Mouse (Mus musculus): ENCODE data around the gene Ippk. TPM values are rescaled to one million over a fixed set of nuclear protein-coding genes. Genes with fewer than 3 reads are reported as not detected.

The Ippk gene
- polyA plus RNA-seq, 1 experiment from 2014 or later = 13.1 TPM

- H3K4me2 ChIP-seq = no peak overlapping the region
- H3K4me3 ChIP-seq (replicated peaks) = no peak overlapping the region
- no peak overlapping the region for H3K27ac ChIP-seq (replicated peaks)
- H3K9me3 ChIP-seq (replicated peaks) = no peaks in the 10 kb centered on the region
- H3K27me3 ChIP-seq (replicated peaks) = no peaks in the 10 kb centered on the region
- WGBS = 95% methylated on average over 2 of the region's 2 CpGs
- no peaks in the 10 kb centered on the region for H3K4me1 ChIP-seq
- H3K9ac ChIP-seq (replicated peaks) = no peak overlapping the region
- no peak for ATAC-seq (ENCODE audit: low FRiP score)
- peaks cover 57% of the 10 kb centered on the region for H3K36me3 ChIP-seq
Observed at GRCm38 (mm10) chr13:49433268-49434029, 12.4 kb downstream of the Ippk start.

GRCm38 (mm10) chr13:49435745-49436144 is 14.7 kb downstream of the Ippk start:
- ATAC-seq (ENCODE audit: low FRiP score) = no peak
- Histone ChIP-seq H3K4me2 (no peak overlapping the region), H3K4me3 (replicated peaks) (no peak overlapping the region), H3K9ac (replicated peaks) (no peak overlapping the region), H3K27ac (replicated peaks) (no peak overlapping the region), H3K9me3 (replicated peaks) (no peaks in the 10 kb centered on the region), H3K36me3 (peaks cover 57% of the 10 kb centered on the region), H3K4me1 (no peaks in the 10 kb centered on the region), H3K27me3 (replicated peaks) (no peaks in the 10 kb centered on the region)
- WGBS = 92% methylated on average over 1 of the region's 1 CpGs

GRCm38 (mm10) chr13:49436170-49436569 is 15.1 kb downstream of the Ippk start:
- Histone ChIP-seq H3K9me3 (replicated peaks) (no peaks in the 10 kb centered on the region), H3K4me3 (replicated peaks) (no peak overlapping the region), H3K27ac (replicated peaks) (no peak overlapping the region), H3K27me3 (replicated peaks) (no peaks in the 10 kb centered on the region), H3K4me1 (no peaks in the 10 kb centered on the region), H3K4me2 (no peak overlapping the region), H3K9ac (replicated peaks) (no peak overlapping the region), H3K36me3 (peaks cover 57% of the 10 kb centered on the region)
- WGBS = 73% methylated on average over 4 of the region's 4 CpGs
- no peak for ATAC-seq (ENCODE audit: low FRiP score)

GRCm38 (mm10) chr13:49444451-49444850 is 23.4 kb downstream of the Ippk start:
- no peak overlapping the region for H3K4me2 ChIP-seq
- H3K4me1 ChIP-seq = no peaks in the 10 kb centered on the region
- no peak overlapping the region for H3K9ac ChIP-seq (replicated peaks)
- no peaks in the 10 kb centered on the region for H3K9me3 ChIP-seq (replicated peaks)
- no peak for ATAC-seq (ENCODE audit: low FRiP score)
- no peak overlapping the region for H3K27ac ChIP-seq (replicated peaks)
- H3K4me3 ChIP-seq (replicated peaks) = no peak overlapping the region
- WGBS = 94% methylated on average over 6 of the region's 6 CpGs
- H3K36me3 ChIP-seq = peaks cover 39% of the 10 kb centered on the region
- H3K27me3 ChIP-seq (replicated peaks) = no peaks in the 10 kb centered on the region

- H3K27me3 ChIP-seq (replicated peaks) = no peaks in the 10 kb centered on the region
- H3K9me3 ChIP-seq (replicated peaks) = no peaks in the 10 kb centered on the region
- ATAC-seq (ENCODE audit: low FRiP score) = peak; percentile 88
- H3K27ac ChIP-seq (replicated peaks) = no peak overlapping the region
- WGBS = 44% methylated on average over 5 of the region's 5 CpGs
- no peak overlapping the region for H3K9ac ChIP-seq (replicated peaks)
- peaks cover 42% of the 10 kb centered on the region for H3K36me3 ChIP-seq
- no peak overlapping the region for H3K4me3 ChIP-seq (replicated peaks)
- no peaks in the 10 kb centered on the region for H3K4me1 ChIP-seq
- H3K4me2 ChIP-seq = no peak overlapping the region
Observed at GRCm38 (mm10) chr13:49449318-49449749, 28.3 kb downstream of the Ippk start.

- Histone ChIP-seq H3K4me1 (no peaks in the 10 kb centered on the region), H3K27ac (replicated peaks) (peak overlapping the region; percentile 54), H3K27me3 (replicated peaks) (no peaks in the 10 kb centered on the region), H3K36me3 (peaks cover 45% of the 10 kb centered on the region), H3K4me3 (replicated peaks) (no peak overlapping the region), H3K4me2 (no peak overlapping the region), H3K9me3 (replicated peaks) (no peaks in the 10 kb centered on the region), H3K9ac (replicated peaks) (no peak overlapping the region)
- ATAC-seq (ENCODE audit: low FRiP score) = no peak
- 89% methylated on average over 4 of the region's 4 CpGs for WGBS
Observed at GRCm38 (mm10) chr13:49460276-49460675, 39.2 kb downstream of the Ippk start.

GRCm38 (mm10) chr13:49460692-49461414 is 39.8 kb downstream of the Ippk start:
- peak overlapping the region; percentile 54 for H3K27ac ChIP-seq (replicated peaks)
- no peaks in the 10 kb centered on the region for H3K27me3 ChIP-seq (replicated peaks)
- peaks cover 50% of the 10 kb centered on the region for H3K36me3 ChIP-seq
- no peaks in the 10 kb centered on the region for H3K9me3 ChIP-seq (replicated peaks)
- no peak overlapping the region for H3K9ac ChIP-seq (replicated peaks)
- H3K4me2 ChIP-seq = no peak overlapping the region
- WGBS = 70% methylated on average over 5 of the region's 5 CpGs
- no peak overlapping the region for H3K4me3 ChIP-seq (replicated peaks)
- no peaks in the 10 kb centered on the region for H3K4me1 ChIP-seq
- no peak for ATAC-seq (ENCODE audit: low FRiP score)

- H3K27ac ChIP-seq (replicated peaks) = peak overlapping the region; percentile 54
- no peaks in the 10 kb centered on the region for H3K27me3 ChIP-seq (replicated peaks)
- H3K4me2 ChIP-seq = no peak overlapping the region
- ATAC-seq (ENCODE audit: low FRiP score) = no peak
- no peaks in the 10 kb centered on the region for H3K9me3 ChIP-seq (replicated peaks)
- 76% methylated on average over 15 of the region's 15 CpGs for WGBS
- peaks cover 51% of the 10 kb centered on the region for H3K36me3 ChIP-seq
- H3K4me1 ChIP-seq = no peaks in the 10 kb centered on the region
- no peak overlapping the region for H3K9ac ChIP-seq (replicated peaks)
- H3K4me3 ChIP-seq (replicated peaks) = no peak overlapping the region
Observed at GRCm38 (mm10) chr13:49461458-49462132, 40.5 kb downstream of the Ippk start.

- H3K4me2 ChIP-seq = no peak overlapping the region
- H3K27me3 ChIP-seq (replicated peaks) = no peaks in the 10 kb centered on the region
- H3K27ac ChIP-seq (replicated peaks) = no peak overlapping the region
- no peaks in the 10 kb centered on the region for H3K4me1 ChIP-seq
- no peak overlapping the region for H3K4me3 ChIP-seq (replicated peaks)
- no peaks in the 10 kb centered on the region for H3K9me3 ChIP-seq (replicated peaks)
- WGBS = 98% methylated on average over 2 of the region's 2 CpGs
- H3K9ac ChIP-seq (replicated peaks) = no peak overlapping the region
- peaks cover 48% of the 10 kb centered on the region for H3K36me3 ChIP-seq
- no peak for ATAC-seq (ENCODE audit: low FRiP score)
Observed at GRCm38 (mm10) chr13:49462921-49463320, 41.9 kb downstream of the Ippk start.

- Histone ChIP-seq H3K4me2 (no peak overlapping the region), H3K9ac (replicated peaks) (no peak overlapping the region), H3K4me1 (no peaks in the 10 kb centered on the region), H3K27ac (replicated peaks) (no peak overlapping the region; the same call in 1 of the 2 replicates), H3K27me3 (replicated peaks) (no peaks in the 10 kb centered on the region), H3K4me3 (replicated peaks) (no peak overlapping the region), H3K36me3 (peaks cover 34% of the 10 kb centered on the region), H3K9me3 (replicated peaks) (no peaks in the 10 kb centered on the region)
- 97% methylated on average over 4 of the region's 4 CpGs for WGBS
- no peak for ATAC-seq (ENCODE audit: low FRiP score)
Observed at GRCm38 (mm10) chr13:49465875-49466274, 44.8 kb downstream of the Ippk start.

- ATAC-seq (ENCODE audit: low FRiP score) = no peak
- Histone ChIP-seq H3K4me2 (no peak overlapping the region), H3K4me1 (no peaks in the 10 kb centered on the region), H3K27me3 (replicated peaks) (no peaks in the 10 kb centered on the region), H3K36me3 (peaks cover 34% of the 10 kb centered on the region), H3K4me3 (replicated peaks) (no peak overlapping the region), H3K9ac (replicated peaks) (no peak overlapping the region), H3K9me3 (replicated peaks) (no peaks in the 10 kb centered on the region), H3K27ac (replicated peaks) (no peak overlapping the region; the same call in 1 of the 2 replicates)
- WGBS = 79% methylated on average over 11 of the region's 11 CpGs
Observed at GRCm38 (mm10) chr13:49466393-49467075, 45.5 kb downstream of the Ippk start.
